Mouse (Mus musculus) hindbrain, embryonic 10.5 days (tissue): ENCODE results near the gene Bdh2. TPM values are rescaled to one million over a fixed set of nuclear protein-coding genes. Genes with fewer than 3 reads are reported as not detected.
A peak's percentile ranks its signal among the peaks of the same experiment; 100 is the strongest.

Experiments used
- DNase-seq: peaks from one replicate; pipeline ENCODE4 v3.0.0-alpha.2; 2017; ENCODE audit warnings: low spot score
- H3K27ac ChIP-seq: fragments of 300-500 bp; sonication (generic); 2 replicates; pipeline ENCODE4 v1.5.1; 2016; ENCODE audit warnings: mild to moderate bottlenecking, moderate library complexity
- H3K27me3 ChIP-seq: fragments of 300-500 bp; sonication (generic); 2 replicates; pipeline ENCODE4 v1.6.1; 2016; ENCODE audit warnings: mild to moderate bottlenecking; ENCODE audit not compliant: poor library complexity, insufficient read depth, severe bottlenecking
- H3K36me3 ChIP-seq: fragments of 300-500 bp; sonication (generic); 2 replicates; pipeline ENCODE4 v1.6.1; 2016; ENCODE audit warnings: mild to moderate bottlenecking, moderate library complexity
- H3K4me1 ChIP-seq: fragments of 300-500 bp; sonication (generic); replicated peaks from 2 replicates; pipeline ENCODE4 v1.6.1; 2016; ENCODE audit warnings: mild to moderate bottlenecking
- H3K4me3 ChIP-seq: fragments of 300-500 bp; sonication (generic); 2 replicates; pipeline ENCODE4 v1.5.1; 2016; ENCODE audit warnings: mild to moderate bottlenecking, moderate library complexity
- H3K9me3 ChIP-seq: fragments of 300-500 bp; sonication (generic); 2 replicates; pipeline ENCODE4 v1.6.1; 2016; ENCODE audit warnings: mild to moderate bottlenecking, moderate library complexity
- WGBS: fragments of 180-500 bp; shearing (Covaris S2); methylation state at CpG from one replicate; pipeline ENCODE4 v1.1.7; 2016; 5-methylcytosine and 5-hydroxymethylcytosine counted together
- polyA plus RNA-seq: library from polyadenylated mRNA; unstranded; fragments of >200 nt; fragmentation: Nextera tagmentation; extraction: Ambion mirVana; gene quantifications from 2 replicates; pipeline ENCODE4 v1.2.1, GENCODE M21; 2016

Bdh2 gene
- polyA plus RNA-seq, 1 experiment from 2014 or later: 3.5 TPM

DNA sequence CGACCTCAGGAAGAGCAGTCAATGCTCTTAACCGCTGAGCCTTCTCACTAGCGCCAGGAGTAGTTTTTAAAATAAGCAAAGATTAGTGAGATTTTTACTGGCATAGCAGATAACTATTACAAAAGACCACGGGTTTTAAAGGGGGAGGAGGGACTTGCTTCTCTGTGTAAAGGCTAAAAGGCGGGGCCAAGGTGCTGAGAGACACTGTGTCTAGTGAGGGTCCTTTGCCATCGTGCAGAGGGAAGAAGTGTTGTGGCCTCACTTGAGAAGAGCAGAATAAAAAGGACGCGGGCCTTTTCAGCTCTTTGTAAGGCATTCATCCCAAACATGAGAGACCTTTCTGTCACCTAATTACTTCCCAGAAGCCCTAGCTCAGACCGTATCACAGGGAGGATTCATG, 23.5 kb downstream of the Bdh2 start:
- peak; percentile 32 for DNase-seq
- H3K4me1 ChIP-seq: peaks cover 46% of the 10 kb centered on the region
- no peaks in the 10 kb centered on the region for H3K36me3 ChIP-seq
- peak overlapping the region; percentile 16 for H3K27ac ChIP-seq
- 11% methylated on average over 9 of the region's 9 CpGs for WGBS
- peaks cover 18% of the 10 kb centered on the region for H3K27me3 ChIP-seq
- H3K4me3 ChIP-seq: no peak overlapping the region
- no peaks in the 10 kb centered on the region for H3K9me3 ChIP-seq

DNA sequence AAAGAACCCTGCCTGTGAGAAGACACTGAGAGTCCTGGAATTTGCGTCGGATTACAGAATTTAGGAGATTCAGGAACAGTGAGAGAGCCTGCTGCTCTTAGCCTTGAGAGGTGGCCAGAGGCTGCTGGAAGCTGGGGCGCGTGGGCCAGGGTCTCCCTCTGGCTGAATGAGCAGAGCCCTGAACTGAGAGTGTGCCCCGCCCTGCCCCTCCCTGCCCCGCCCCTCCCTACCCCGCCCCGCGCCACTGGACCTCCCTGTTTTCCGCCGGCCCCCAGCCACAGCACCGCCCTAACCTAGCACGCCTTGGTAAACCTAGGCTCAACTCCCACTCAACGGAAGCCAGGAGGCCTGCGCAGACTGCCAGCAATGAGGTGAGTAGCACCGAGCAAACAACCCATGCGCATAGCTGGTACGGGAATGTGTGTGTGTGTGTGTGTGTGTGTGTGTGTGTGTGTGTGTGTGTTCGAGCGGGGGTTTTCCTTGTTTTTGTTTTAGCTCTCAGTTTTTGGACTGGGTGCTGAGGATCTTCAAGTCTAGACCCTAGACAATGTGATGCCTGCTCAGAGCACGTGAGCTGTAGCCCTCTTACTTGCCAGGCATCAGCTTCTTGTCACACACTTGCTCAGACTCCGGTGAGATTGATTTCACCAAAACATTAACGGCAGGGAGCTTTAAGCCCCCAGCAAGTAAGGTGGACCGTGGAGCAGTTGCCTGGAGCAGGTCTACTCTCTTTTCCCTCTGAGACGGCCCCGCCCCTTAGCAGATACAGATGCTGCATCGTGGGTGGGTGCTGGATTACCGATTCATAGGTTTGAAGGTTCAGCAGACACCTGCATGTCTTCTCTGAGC, 26.6 kb downstream of the Bdh2 start, which contains the start of gene Slc9b2:
Slc9b2 (plus strand) TSS at position 290 of the 849 bp plus-strand sequence.
- peak within 1 kb of the TSS; percentile 44 for H3K4me3 ChIP-seq
- H3K36me3 ChIP-seq: no peaks in the 10 kb centered on the region
- H3K27ac ChIP-seq: peak within 1 kb of the TSS; percentile 54; the same call in 1 of the 2 replicates
- H3K9me3 ChIP-seq: no peaks in the 10 kb centered on the region
- peaks cover 18% of the 10 kb centered on the region for H3K27me3 ChIP-seq
- peaks cover 46% of the 10 kb centered on the region for H3K4me1 ChIP-seq
- DNase-seq: peak; percentile 53
- 16% methylated on average over 28 of the region's 28 CpGs for WGBS

DNA sequence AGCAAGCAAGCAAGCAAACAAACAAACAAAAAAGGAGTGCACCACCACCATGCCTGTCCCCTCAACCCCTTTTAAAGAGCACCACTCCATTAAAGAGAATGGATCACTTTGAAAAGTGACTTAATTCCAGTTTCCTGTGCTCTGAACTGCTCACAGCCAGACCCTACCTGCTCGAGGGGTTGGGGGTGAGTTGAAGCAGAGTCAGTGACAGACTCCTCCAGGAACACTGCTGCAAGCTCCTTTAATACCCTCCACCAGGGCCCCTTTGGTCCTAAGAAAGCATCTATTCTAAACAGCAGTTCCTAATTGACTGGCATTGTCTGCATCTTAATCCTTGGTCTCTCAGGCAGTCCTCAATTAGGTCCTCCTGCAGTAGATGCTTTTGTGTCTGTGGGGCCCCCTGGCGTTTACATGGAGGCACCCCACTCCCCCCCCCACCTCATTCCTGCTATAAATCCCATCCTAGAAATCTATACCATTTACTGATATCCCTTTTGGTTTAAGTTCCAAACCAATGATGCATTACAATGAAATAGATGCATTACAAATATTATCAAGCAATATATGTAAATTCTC, 32.0 kb downstream of the Bdh2 start:
- WGBS: 30% methylated on average over 2 of the region's 2 CpGs
- H3K4me1 ChIP-seq: peaks cover 9% of the 10 kb centered on the region
- no peaks in the 10 kb centered on the region for H3K36me3 ChIP-seq
- peaks cover 5% of the 10 kb centered on the region for H3K27me3 ChIP-seq
- H3K27ac ChIP-seq: no peak overlapping the region
- H3K4me3 ChIP-seq: no peak overlapping the region
- H3K9me3 ChIP-seq: 0 out of 2 replicates have a peak, but pooled peaks cover 7% of the 10 kb centered on the region
- no peak for DNase-seq

- Histone ChIP-seq H3K4me3 (no peak overlapping the region), H3K36me3 (no peaks in the 10 kb centered on the region), H3K4me1 (peaks cover 7% of the 10 kb centered on the region), H3K27ac (no peak overlapping the region), H3K27me3 (no peaks in the 10 kb centered on the region), H3K9me3 (0 out of 2 replicates have a peak, but pooled peaks cover 7% of the 10 kb centered on the region)
- DNase-seq: peak; percentile 51
- 39% methylated on average over 2 of the region's 2 CpGs for WGBS
Observed at GRCm38 (mm10) chr3:135313727-135314126, 32.7 kb downstream of the Bdh2 start.

- no peak overlapping the region for H3K27ac ChIP-seq
- WGBS: 65% methylated on average over 2 of the region's 2 CpGs
- peak; percentile 22 for DNase-seq
- no peak overlapping the region for H3K4me3 ChIP-seq
- peaks cover 7% of the 10 kb centered on the region for H3K4me1 ChIP-seq
- no peaks in the 10 kb centered on the region for H3K36me3 ChIP-seq
- 0 out of 2 replicates have a peak, but pooled peaks cover 7% of the 10 kb centered on the region for H3K9me3 ChIP-seq
- no peaks in the 10 kb centered on the region for H3K27me3 ChIP-seq
Observed at GRCm38 (mm10) chr3:135314811-135315210, 33.8 kb downstream of the Bdh2 start.

DNA sequence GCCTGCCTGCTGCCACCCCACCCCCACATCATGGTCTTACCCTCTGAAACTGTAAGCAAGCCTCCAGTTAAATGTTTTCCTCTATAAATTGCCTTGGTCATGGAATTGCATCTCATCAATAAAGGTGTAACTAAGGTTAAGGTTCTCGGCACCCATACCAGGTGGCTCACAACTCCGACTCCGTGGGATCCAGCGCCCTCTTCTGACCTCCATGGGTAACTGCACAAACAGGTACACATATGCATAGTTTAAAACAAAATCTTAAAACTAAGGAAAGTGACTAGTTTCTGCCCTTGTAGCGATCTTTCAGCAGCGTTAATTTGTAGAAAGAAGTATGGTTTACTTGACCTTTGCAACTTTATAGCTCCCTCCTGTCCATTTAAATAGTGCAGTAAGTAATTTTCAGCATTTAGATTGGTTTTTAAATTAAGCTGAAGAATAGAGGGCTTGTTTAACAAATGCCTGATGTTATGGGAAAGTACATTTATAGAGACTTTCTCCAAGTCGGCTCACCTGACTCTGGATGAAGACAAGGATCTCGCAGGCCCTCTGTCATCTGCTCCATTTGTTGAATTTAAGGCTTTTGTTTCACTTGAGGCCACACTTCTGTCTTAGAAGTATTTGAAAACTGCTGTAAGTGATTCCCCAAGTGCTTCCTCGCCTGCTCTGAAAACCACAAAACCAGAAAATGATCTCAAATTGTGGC, 34.9 kb downstream of the Bdh2 start:
- Histone ChIP-seq H3K4me3 (no peak overlapping the region), H3K9me3 (0 out of 2 replicates have a peak, but pooled peaks cover 7% of the 10 kb centered on the region), H3K27ac (no peak overlapping the region), H3K4me1 (peaks cover 7% of the 10 kb centered on the region), H3K27me3 (no peaks in the 10 kb centered on the region), H3K36me3 (no peaks in the 10 kb centered on the region)
- 91% methylated on average over 9 of the region's 9 CpGs for WGBS
- DNase-seq: no peak

- Histone ChIP-seq H3K36me3 (no peaks in the 10 kb centered on the region), H3K4me3 (no peak overlapping the region), H3K9me3 (0 out of 2 replicates have a peak, but pooled peaks cover 7% of the 10 kb centered on the region), H3K4me1 (peaks cover 7% of the 10 kb centered on the region), H3K27me3 (no peaks in the 10 kb centered on the region), H3K27ac (no peak overlapping the region)
- no peak for DNase-seq
- WGBS: 89% methylated on average over 11 of the region's 11 CpGs
Observed at GRCm38 (mm10) chr3:135318331-135318730, 37.3 kb downstream of the Bdh2 start.

DNA sequence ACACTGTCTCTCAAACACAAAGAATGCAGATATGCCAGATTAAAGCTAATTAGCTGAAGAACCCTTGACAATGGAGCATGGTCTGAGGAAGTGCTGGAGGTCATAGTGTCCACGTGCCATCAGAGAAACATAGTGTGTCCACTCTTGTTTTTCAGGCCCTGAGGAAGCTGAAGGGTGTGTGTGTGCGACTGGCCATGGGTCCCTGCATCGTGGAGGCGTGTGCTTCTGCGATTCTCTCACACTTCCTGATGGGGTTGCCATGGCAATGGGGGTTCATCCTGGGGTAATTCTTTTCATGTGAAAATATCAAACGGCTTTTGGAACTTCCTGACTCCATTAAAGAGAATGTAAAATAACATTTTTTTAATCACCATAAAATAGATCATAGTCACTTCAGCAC, 43.3 kb downstream of the Bdh2 start:
- WGBS: 47% methylated on average over 6 of the region's 6 CpGs
- Histone ChIP-seq H3K27me3 (no peaks in the 10 kb centered on the region), H3K9me3 (no peaks in the 10 kb centered on the region), H3K4me1 (peaks cover 6% of the 10 kb centered on the region), H3K4me3 (no peak overlapping the region), H3K27ac (no peak overlapping the region), H3K36me3 (no peaks in the 10 kb centered on the region)
- DNase-seq: no peak

GRCm38 (mm10) chr3:135327176-135327575, 46.2 kb downstream of the Bdh2 start:
- H3K27ac ChIP-seq: no peak overlapping the region
- H3K4me3 ChIP-seq: no peak overlapping the region
- H3K27me3 ChIP-seq: no peaks in the 10 kb centered on the region
- DNase-seq: no peak
- no peaks in the 10 kb centered on the region for H3K9me3 ChIP-seq
- H3K4me1 ChIP-seq: peaks cover 6% of the 10 kb centered on the region
- H3K36me3 ChIP-seq: no peaks in the 10 kb centered on the region
- WGBS: 76% methylated on average over 6 of the region's 6 CpGs

DNA sequence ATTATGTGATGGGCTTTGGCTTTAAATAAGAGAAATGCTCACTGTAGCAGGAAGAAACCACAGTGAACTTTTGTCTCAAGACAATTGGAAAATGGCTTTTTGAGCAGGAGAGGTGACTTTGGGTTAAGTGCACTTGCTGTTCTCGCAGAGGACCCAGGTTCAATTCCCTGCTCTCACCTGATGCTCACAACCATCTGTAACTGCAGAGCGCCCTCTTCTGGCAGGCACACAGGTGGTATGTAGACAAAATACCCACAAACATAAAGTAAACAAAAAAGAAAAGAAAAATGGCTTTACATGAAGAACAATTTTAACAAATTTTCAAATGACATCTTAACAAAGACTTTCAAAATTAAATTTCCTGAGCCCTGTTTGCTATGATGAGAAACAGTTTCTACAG, 46.6 kb downstream of the Bdh2 start:
- no peak for DNase-seq
- no peaks in the 10 kb centered on the region for H3K9me3 ChIP-seq
- no peaks in the 10 kb centered on the region for H3K36me3 ChIP-seq
- no peak overlapping the region for H3K27ac ChIP-seq
- no peak overlapping the region for H3K4me3 ChIP-seq
- no peaks in the 10 kb centered on the region for H3K27me3 ChIP-seq
- 59% methylated on average over 2 of the region's 2 CpGs for WGBS
- peaks cover 8% of the 10 kb centered on the region for H3K4me1 ChIP-seq

DNA sequence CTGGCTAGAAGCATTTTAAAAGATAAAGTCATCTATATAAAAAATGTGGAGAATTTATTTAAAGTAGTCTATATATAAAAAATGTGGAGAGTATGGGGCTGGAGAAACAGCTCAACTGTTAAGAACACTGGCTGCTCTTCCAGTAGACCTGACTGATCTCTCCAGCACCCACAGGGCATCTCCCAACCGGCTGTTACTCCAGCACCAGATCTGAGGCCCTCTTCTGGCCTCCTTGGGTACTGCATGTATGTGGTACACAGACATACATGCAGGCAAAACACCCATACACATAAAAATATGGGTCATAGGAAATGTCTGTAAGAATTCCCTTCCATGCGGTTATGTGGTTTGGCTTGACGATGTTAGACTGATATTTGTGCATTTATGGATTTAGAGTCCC, 47.5 kb downstream of the Bdh2 start:
- H3K27ac ChIP-seq: no peak overlapping the region
- 34% methylated on average over 3 of the region's 3 CpGs for WGBS
- no peaks in the 10 kb centered on the region for H3K27me3 ChIP-seq
- H3K9me3 ChIP-seq: no peaks in the 10 kb centered on the region
- peaks cover 8% of the 10 kb centered on the region for H3K4me1 ChIP-seq
- H3K4me3 ChIP-seq: no peak overlapping the region
- no peaks in the 10 kb centered on the region for H3K36me3 ChIP-seq
- peak; percentile 66 for DNase-seq

GRCm38 (mm10) chr3:135332691-135333090, 51.7 kb downstream of the Bdh2 start:
- Histone ChIP-seq H3K9me3 (no peaks in the 10 kb centered on the region), H3K27me3 (no peaks in the 10 kb centered on the region), H3K27ac (no peak overlapping the region), H3K4me1 (0 out of 2 replicates have a peak, but pooled peaks cover 2% of the 10 kb centered on the region), H3K4me3 (no peak overlapping the region), H3K36me3 (no peaks in the 10 kb centered on the region)
- DNase-seq: no peak

- no peaks in the 10 kb centered on the region for H3K9me3 ChIP-seq
- H3K4me1 ChIP-seq: 0 out of 2 replicates have a peak, but pooled peaks cover 2% of the 10 kb centered on the region
- no peaks in the 10 kb centered on the region for H3K36me3 ChIP-seq
- H3K27me3 ChIP-seq: no peaks in the 10 kb centered on the region
- no peak for DNase-seq
- no peak overlapping the region; the same call in 1 of the 2 replicates for H3K27ac ChIP-seq
- 38% methylated on average over 4 of the region's 4 CpGs for WGBS
- H3K4me3 ChIP-seq: no peak overlapping the region
Observed at GRCm38 (mm10) chr3:135333763-135334162, 52.7 kb downstream of the Bdh2 start.
